Mouse (Mus musculus): Measurements from ENCODE around the gene Ndufs7. TPM values are rescaled to one million over a fixed set of nuclear protein-coding genes. Genes with fewer than 3 reads are reported as not detected.

The Ndufs7 gene
- total and polyA plus RNA-seq, 2 experiments from 2014 or later = 838 to 1,203 TPM

DNA sequence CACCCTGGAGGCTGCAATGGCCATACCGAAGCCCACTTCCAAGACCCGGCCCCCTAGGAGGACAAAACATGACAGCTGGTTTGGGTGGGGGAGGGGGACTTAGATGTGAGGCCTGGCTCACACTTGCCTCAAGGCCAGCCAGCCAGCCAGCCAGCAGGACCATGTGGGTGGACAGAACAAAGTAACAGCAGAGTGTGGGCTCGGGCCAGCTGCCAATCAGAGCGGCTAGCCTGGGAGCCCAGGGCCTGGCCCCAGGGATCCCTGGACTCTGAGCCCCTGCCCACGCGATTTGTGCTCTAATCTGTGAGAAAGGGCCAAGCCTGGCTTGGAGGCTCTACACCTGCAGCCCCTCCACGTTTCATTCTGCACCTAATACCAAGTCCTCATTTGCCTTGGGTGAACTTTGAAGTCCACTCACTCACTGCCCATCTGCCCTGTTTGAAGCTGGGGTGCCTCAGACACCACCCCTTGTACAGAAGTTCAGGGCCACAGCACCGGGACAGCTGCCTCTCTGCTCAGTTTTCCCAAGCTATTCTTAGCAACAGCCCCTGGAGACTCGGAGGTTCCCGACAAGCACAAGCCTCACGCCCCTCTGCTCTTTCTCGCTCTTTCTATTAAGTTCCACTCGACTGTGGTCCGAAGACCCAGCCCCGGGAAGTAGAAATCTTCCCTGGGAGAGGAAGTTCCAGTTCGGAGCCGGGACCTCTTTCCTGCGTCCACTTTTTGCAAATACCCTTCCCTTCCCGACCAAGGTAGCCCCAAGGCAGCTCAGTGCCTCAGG is 11.1 kb downstream of the Ndufs7 start:
- Histone ChIP-seq H3K36me3 (replicated peaks; ENCODE audit: control insufficient read depth, insufficient read depth, low read length) (peaks cover 37% of the 10 kb centered on the region), H3K27ac (ENCODE audit: low read depth) (peak overlapping the region; percentile 96), H3K4me2 (ENCODE audit: low read depth, low read length) (peak overlapping the region; percentile 86), H3K9me3 (replicated peaks; ENCODE audit: control insufficient read depth, low read length) (no peaks in the 10 kb centered on the region), H3K9ac (replicated peaks; ENCODE audit: low read depth, low read length) (peak overlapping the region; percentile 61), H3K4me1 (ENCODE audit: control insufficient read depth, insufficient read depth) (peaks cover 24% of the 10 kb centered on the region), H3K27me3 (ENCODE audit: control insufficient read depth, insufficient read depth, low read length) (no peaks in the 10 kb centered on the region), H3K4me3 (ENCODE audit: low read depth, low read length) (peak overlapping the region; percentile 54)
- TF ChIP-seq CTCF (IDR thresholded peaks at IDR 0.05; ENCODE audit: low read depth) (no peak), EP300 (IDR thresholded peaks at IDR 0.05; ENCODE audit: low read depth) (no peak)
- DNase-seq (ENCODE audit: low spot score) = peak; percentile 46
- WGBS = 4% methylated on average over 19 of the region's 19 CpGs
- ATAC-seq (ENCODE audit: insufficient read depth, low read depth) = no peak

GRCm38 (mm10) chr10:80260642-80261584 is 12.0 kb downstream of the Ndufs7 start, which contains the start of the genes Gamt and Dazap1:
Gene Gamt (minus strand): TSS chr10:80261012.
Gene Dazap1 (plus strand): TSS chr10:80261486.
- WGBS = under 1% methylated on average over 49 of the region's 49 CpGs
- H3K9me3 ChIP-seq (replicated peaks; ENCODE audit: control insufficient read depth, low read length) = no peaks in the 10 kb centered on the region
- TF ChIP-seq EP300 (IDR thresholded peaks at IDR 0.05; ENCODE audit: low read depth) = peak; percentile 69; the same call in 1 of the 2 replicates
- TF ChIP-seq CTCF (IDR thresholded peaks at IDR 0.05; ENCODE audit: low read depth) = no peak
- H3K36me3 ChIP-seq (replicated peaks; ENCODE audit: control insufficient read depth, insufficient read depth, low read length) = peaks cover 28% of the 10 kb centered on the region
- H3K27ac ChIP-seq (ENCODE audit: low read depth) = peak within 1 kb of the TSS; percentile 96
- H3K27me3 ChIP-seq (ENCODE audit: control insufficient read depth, insufficient read depth, low read length) = no peaks in the 10 kb centered on the region
- DNase-seq (ENCODE audit: low spot score) = peak; percentile 95
- peaks cover 29% of the 10 kb centered on the region for H3K4me1 ChIP-seq (ENCODE audit: control insufficient read depth, insufficient read depth)
- peak within 1 kb of the TSS; percentile 63 for H3K9ac ChIP-seq (replicated peaks; ENCODE audit: low read depth, low read length)
- H3K4me2 ChIP-seq (ENCODE audit: low read depth, low read length) = peak within 1 kb of the TSS; percentile 86
- peak within 1 kb of the TSS; percentile 54 for H3K4me3 ChIP-seq (ENCODE audit: low read depth, low read length)
- ATAC-seq (ENCODE audit: insufficient read depth, low read depth) = peak; percentile 77

GRCm38 (mm10) chr10:80261585-80261968 is 12.7 kb downstream of the Ndufs7 start:
- under 1% methylated on average over 14 of the region's 14 CpGs for WGBS
- no peak for TF ChIP-seq CTCF (IDR thresholded peaks at IDR 0.05; ENCODE audit: low read depth)
- 0 out of 2 replicates have a peak, but pooled peaks have one; percentile 10 for TF ChIP-seq EP300 (IDR thresholded peaks at IDR 0.05; ENCODE audit: low read depth)
- peak overlapping the region; percentile 63 for H3K9ac ChIP-seq (replicated peaks; ENCODE audit: low read depth, low read length)
- peaks cover 21% of the 10 kb centered on the region for H3K36me3 ChIP-seq (replicated peaks; ENCODE audit: control insufficient read depth, insufficient read depth, low read length)
- peaks cover 35% of the 10 kb centered on the region for H3K4me1 ChIP-seq (ENCODE audit: control insufficient read depth, insufficient read depth)
- H3K9me3 ChIP-seq (replicated peaks; ENCODE audit: control insufficient read depth, low read length) = no peaks in the 10 kb centered on the region
- DNase-seq (ENCODE audit: low spot score) = peak; percentile 93
- peak overlapping the region; percentile 54 for H3K4me3 ChIP-seq (ENCODE audit: low read depth, low read length)
- H3K27ac ChIP-seq (ENCODE audit: low read depth) = peak overlapping the region; percentile 96
- H3K4me2 ChIP-seq (ENCODE audit: low read depth, low read length) = peak overlapping the region; percentile 86
- H3K27me3 ChIP-seq (ENCODE audit: control insufficient read depth, insufficient read depth, low read length) = no peaks in the 10 kb centered on the region
- ATAC-seq (ENCODE audit: insufficient read depth, low read depth) = peak; percentile 62

- DNase-seq (ENCODE audit: low spot score) (no peak), ATAC-seq (ENCODE audit: insufficient read depth, low read depth) (no peak)
- no peak for TF ChIP-seq CTCF (IDR thresholded peaks at IDR 0.05; ENCODE audit: low read depth)
- TF ChIP-seq EP300 (IDR thresholded peaks at IDR 0.05; ENCODE audit: low read depth) = no peak
- Histone ChIP-seq H3K36me3 (replicated peaks; ENCODE audit: control insufficient read depth, insufficient read depth, low read length) (peaks cover 16% of the 10 kb centered on the region), H3K9ac (replicated peaks; ENCODE audit: low read depth, low read length) (0 out of 2 replicates have a peak overlapping the region, but pooled peaks have one; percentile 26), H3K4me3 (ENCODE audit: low read depth, low read length) (peak overlapping the region; percentile 54), H3K27me3 (ENCODE audit: control insufficient read depth, insufficient read depth, low read length) (no peaks in the 10 kb centered on the region), H3K27ac (ENCODE audit: low read depth) (peak overlapping the region; percentile 96), H3K4me2 (ENCODE audit: low read depth, low read length) (peak overlapping the region; percentile 86), H3K9me3 (replicated peaks; ENCODE audit: control insufficient read depth, low read length) (no peaks in the 10 kb centered on the region), H3K4me1 (ENCODE audit: control insufficient read depth, insufficient read depth) (peaks cover 41% of the 10 kb centered on the region)
- 71% methylated on average over 12 of the region's 12 CpGs for WGBS
Measured at GRCm38 (mm10) chr10:80262169-80262568, 13.2 kb downstream of the Ndufs7 start.

DNA sequence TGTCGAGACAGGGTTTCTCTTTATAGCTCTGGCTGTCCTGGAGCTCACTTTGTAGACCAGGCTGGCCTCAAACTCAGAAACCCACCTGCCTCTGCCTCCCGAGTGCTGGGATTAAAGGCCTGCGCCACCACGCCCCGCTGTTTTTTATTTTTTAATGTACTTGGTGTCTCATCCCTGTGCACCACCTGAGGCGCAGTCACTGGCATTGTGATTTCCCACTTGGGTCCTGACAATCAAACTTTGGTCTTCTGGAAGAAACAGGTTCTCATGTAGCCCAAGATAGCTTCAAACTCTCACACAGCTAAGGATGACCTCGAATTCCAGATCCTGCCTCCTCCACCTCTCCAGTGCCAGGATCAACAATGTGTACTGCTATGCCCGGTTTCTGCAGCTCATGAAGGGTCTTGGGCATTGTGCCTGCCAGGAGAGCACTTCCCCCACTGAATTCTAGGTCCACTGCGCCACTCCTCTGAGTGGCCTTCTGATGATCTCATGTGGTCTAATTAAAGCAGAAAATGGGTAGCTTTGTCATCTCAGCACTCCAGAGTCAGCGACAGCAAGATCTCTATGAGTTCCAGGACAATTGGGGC is 13.9 kb downstream of the Ndufs7 start:
- WGBS = 87% methylated on average over 10 of the region's 10 CpGs
- Histone ChIP-seq H3K36me3 (replicated peaks; ENCODE audit: control insufficient read depth, insufficient read depth, low read length) (peaks cover 14% of the 10 kb centered on the region), H3K9me3 (replicated peaks; ENCODE audit: control insufficient read depth, low read length) (no peaks in the 10 kb centered on the region), H3K27ac (ENCODE audit: low read depth) (no peak overlapping the region), H3K4me2 (ENCODE audit: low read depth, low read length) (no peak overlapping the region), H3K27me3 (ENCODE audit: control insufficient read depth, insufficient read depth, low read length) (no peaks in the 10 kb centered on the region), H3K4me3 (ENCODE audit: low read depth, low read length) (no peak overlapping the region), H3K9ac (replicated peaks; ENCODE audit: low read depth, low read length) (no peak overlapping the region), H3K4me1 (ENCODE audit: control insufficient read depth, insufficient read depth) (peaks cover 48% of the 10 kb centered on the region)
- no peak for TF ChIP-seq EP300 (IDR thresholded peaks at IDR 0.05; ENCODE audit: low read depth)
- no peak for TF ChIP-seq CTCF (IDR thresholded peaks at IDR 0.05; ENCODE audit: low read depth)
- DNase-seq (ENCODE audit: low spot score) (no peak), ATAC-seq (ENCODE audit: insufficient read depth, low read depth) (no peak)

Data from heart, postnatal 0 days (tissue).